Mouse (Mus musculus): ENCODE measurements around the gene Prkd2. TPM values are rescaled to one million over a fixed set of nuclear protein-coding genes. Genes with fewer than 3 reads are reported as not detected.
A peak's percentile ranks its signal among the peaks of the same experiment; 100 is the strongest.

Prkd2 gene
- polyA plus RNA-seq, 1 experiment from 2014 or later: 15.7 TPM

DNA sequence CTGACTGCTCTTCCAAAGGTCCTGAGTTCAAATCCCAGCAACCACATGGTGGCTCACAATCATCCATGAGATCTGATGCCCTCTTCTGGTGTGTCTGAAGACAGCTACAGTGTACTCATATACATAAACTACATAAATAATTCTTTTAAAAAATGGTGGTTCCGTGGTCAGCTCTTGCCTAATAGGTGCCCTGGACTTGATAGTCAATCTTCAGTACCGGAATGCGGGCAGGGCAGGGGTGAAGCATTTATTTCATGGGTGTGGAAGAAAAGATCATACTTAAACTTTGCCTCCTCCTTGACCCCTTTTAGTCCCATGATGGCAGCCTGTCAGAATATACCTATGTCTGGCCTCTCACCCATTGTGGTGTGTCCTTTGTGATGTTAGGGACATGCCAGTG, 69.2 kb downstream of the Prkd2 start:
- Histone ChIP-seq H3K27ac (ENCODE audit: low read depth, low read length) (no peak overlapping the region), H3K4me1 (ENCODE audit: control insufficient read depth, insufficient read depth, low read length) (peaks cover 20% of the 10 kb centered on the region; the same call in 1 of the 2 replicates), H3K4me3 (ENCODE audit: low read length) (no peak overlapping the region), H3K27me3 (ENCODE audit: control insufficient read depth, insufficient read depth, low read length) (no peaks in the 10 kb centered on the region), H3K9me3 (ENCODE audit: control insufficient read depth, low read length) (no peaks in the 10 kb centered on the region), H3K36me3 (ENCODE audit: control insufficient read depth, insufficient read depth, low read length) (peaks cover 25% of the 10 kb centered on the region), H3K4me2 (replicated peaks; ENCODE audit: low read depth, low read length) (no peak overlapping the region), H3K9ac (ENCODE audit: low read depth, low read length) (no peak overlapping the region)
- no peak for ATAC-seq (ENCODE audit: low FRiP score, low TSS enrichment)
- 90% methylated on average over 3 of the region's 3 CpGs for WGBS

- Histone ChIP-seq H3K9me3 (ENCODE audit: control insufficient read depth, low read length) (no peaks in the 10 kb centered on the region), H3K4me1 (ENCODE audit: control insufficient read depth, insufficient read depth, low read length) (peaks cover 20% of the 10 kb centered on the region; the same call in 1 of the 2 replicates), H3K27ac (ENCODE audit: low read depth, low read length) (no peak overlapping the region), H3K9ac (ENCODE audit: low read depth, low read length) (no peak overlapping the region), H3K36me3 (ENCODE audit: control insufficient read depth, insufficient read depth, low read length) (peaks cover 30% of the 10 kb centered on the region), H3K4me3 (ENCODE audit: low read length) (no peak overlapping the region), H3K27me3 (ENCODE audit: control insufficient read depth, insufficient read depth, low read length) (no peaks in the 10 kb centered on the region), H3K4me2 (replicated peaks; ENCODE audit: low read depth, low read length) (no peak overlapping the region)
- 72% methylated on average over 6 of the region's 6 CpGs for WGBS
- no peak for ATAC-seq (ENCODE audit: low FRiP score, low TSS enrichment)
Measured at GRCm38 (mm10) chr7:16912360-16912759, 69.7 kb downstream of the Prkd2 start.

DNA sequence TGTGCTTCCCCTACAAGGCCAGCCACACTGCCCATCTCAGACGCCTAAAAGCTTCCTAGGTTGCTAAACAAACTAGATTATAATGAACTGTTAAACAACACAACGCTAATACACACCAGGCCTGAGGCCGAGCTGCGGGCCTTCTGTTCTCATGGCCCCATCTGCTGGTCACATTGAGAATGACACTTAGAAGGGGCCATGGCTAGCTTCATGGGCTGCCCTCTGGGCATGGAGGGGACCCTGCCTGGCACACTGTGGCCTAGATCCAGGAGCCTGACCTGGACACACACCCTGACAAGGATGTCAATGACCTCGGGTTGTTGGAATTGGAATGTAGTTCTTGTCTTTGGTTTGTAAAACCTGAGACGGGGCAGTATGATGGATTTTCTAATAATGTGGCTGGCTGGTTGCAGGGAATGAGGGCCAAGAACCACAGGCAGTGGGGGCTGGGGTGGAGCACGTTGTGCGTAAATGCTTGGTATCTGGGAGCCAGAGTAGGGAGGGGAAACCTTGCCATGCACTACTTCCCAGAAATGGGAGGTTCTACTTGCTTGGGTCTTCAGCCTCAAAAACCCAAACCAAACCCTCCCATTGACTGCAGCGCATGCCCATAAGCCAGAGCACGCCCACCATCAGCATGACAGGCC, 71.2 kb downstream of the Prkd2 start:
- H3K36me3 ChIP-seq (ENCODE audit: control insufficient read depth, insufficient read depth, low read length): peaks cover 45% of the 10 kb centered on the region
- H3K9ac ChIP-seq (ENCODE audit: low read depth, low read length): no peak overlapping the region
- peak; percentile 67 for ATAC-seq (ENCODE audit: low FRiP score, low TSS enrichment)
- no peaks in the 10 kb centered on the region for H3K27me3 ChIP-seq (ENCODE audit: control insufficient read depth, insufficient read depth, low read length)
- H3K27ac ChIP-seq (ENCODE audit: low read depth, low read length): no peak overlapping the region
- H3K9me3 ChIP-seq (ENCODE audit: control insufficient read depth, low read length): no peaks in the 10 kb centered on the region
- H3K4me3 ChIP-seq (ENCODE audit: low read length): no peak overlapping the region
- H3K4me2 ChIP-seq (replicated peaks; ENCODE audit: low read depth, low read length): no peak overlapping the region
- 30% methylated on average over 10 of the region's 10 CpGs for WGBS
- 0 out of 2 replicates have a peak, but pooled peaks cover 12% of the 10 kb centered on the region for H3K4me1 ChIP-seq (ENCODE audit: control insufficient read depth, insufficient read depth, low read length)

GRCm38 (mm10) chr7:16914453-16915343, 72.0 kb downstream of the Prkd2 start:
- ATAC-seq (ENCODE audit: low FRiP score, low TSS enrichment): no peak

DNA sequence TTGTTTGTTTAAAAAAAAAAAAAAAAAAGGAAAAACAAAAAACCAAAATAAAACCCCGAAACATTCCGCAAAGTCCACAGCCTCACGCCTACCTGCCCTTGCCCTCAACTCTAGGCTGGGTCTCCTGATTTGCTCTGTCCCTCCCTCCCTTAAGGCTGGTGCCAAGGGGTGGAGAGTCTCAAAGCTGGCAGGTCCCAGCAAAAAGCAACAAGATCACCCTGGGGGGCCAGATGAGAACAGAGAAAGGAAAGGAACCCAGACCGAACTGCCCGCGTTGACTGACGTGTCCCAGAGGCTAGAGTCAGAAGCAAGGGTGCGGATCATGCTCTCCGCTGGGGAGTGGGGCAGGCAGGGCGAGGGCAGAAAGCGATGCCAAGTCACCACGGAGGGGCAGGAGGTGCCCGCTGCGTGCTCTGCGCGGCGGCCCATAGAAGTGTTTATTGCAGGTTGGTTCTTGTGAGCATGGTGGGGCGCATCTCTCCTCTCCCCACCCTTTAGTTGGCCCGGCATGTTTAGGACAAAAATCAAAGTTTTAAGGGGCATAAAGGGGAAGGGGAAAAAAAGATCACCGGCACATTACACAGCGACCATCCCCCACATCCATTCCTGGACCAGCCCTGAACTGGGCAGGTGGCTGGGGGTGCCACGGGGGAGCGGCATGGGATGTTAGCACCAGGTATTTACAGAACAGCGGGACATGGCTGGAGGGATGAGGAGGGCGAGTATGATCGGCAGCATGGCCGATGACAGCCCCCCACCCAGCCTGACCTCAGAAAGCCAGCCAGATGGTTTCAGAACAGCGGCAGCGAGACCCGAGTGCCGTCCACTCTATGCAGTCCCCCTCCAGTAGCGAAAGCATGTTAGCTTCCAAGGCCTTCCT, 73.0 kb downstream of the Prkd2 start:
- WGBS: 93% methylated on average over 32 of the region's 32 CpGs
- no peaks in the 10 kb centered on the region for H3K27me3 ChIP-seq (ENCODE audit: control insufficient read depth, insufficient read depth, low read length)
- no peak overlapping the region for H3K27ac ChIP-seq (ENCODE audit: low read depth, low read length)

More at GRCm38 (mm10) chr7:16914453-16915343, 72.0 kb downstream of the Prkd2 start:
- 81% methylated on average over 18 of the region's 18 CpGs for WGBS
- H3K27ac ChIP-seq (ENCODE audit: low read depth, low read length): no peak overlapping the region
- no peak overlapping the region for H3K9ac ChIP-seq (ENCODE audit: low read depth, low read length)
- peaks cover 51% of the 10 kb centered on the region for H3K36me3 ChIP-seq (ENCODE audit: control insufficient read depth, insufficient read depth, low read length)
- H3K27me3 ChIP-seq (ENCODE audit: control insufficient read depth, insufficient read depth, low read length): no peaks in the 10 kb centered on the region
- no peak overlapping the region for H3K4me3 ChIP-seq (ENCODE audit: low read length)
- H3K4me2 ChIP-seq (replicated peaks; ENCODE audit: low read depth, low read length): no peak overlapping the region
- H3K4me1 ChIP-seq (ENCODE audit: control insufficient read depth, insufficient read depth, low read length): peaks cover 11% of the 10 kb centered on the region
- H3K9me3 ChIP-seq (ENCODE audit: control insufficient read depth, low read length): no peaks in the 10 kb centered on the region

GRCm38 (mm10) chr7:16916342-16917265, 73.9 kb downstream of the Prkd2 start:
- WGBS: 83% methylated on average over 30 of the region's 30 CpGs
- H3K4me3 ChIP-seq (ENCODE audit: low read length): no peak overlapping the region
- no peak overlapping the region for H3K27ac ChIP-seq (ENCODE audit: low read depth, low read length)
- H3K4me2 ChIP-seq (replicated peaks; ENCODE audit: low read depth, low read length): no peak overlapping the region
- H3K27me3 ChIP-seq (ENCODE audit: control insufficient read depth, insufficient read depth, low read length): no peaks in the 10 kb centered on the region
- peaks cover 26% of the 10 kb centered on the region for H3K4me1 ChIP-seq (ENCODE audit: control insufficient read depth, insufficient read depth, low read length)
- peaks cover 58% of the 10 kb centered on the region for H3K36me3 ChIP-seq (ENCODE audit: control insufficient read depth, insufficient read depth, low read length)
- ATAC-seq (ENCODE audit: low FRiP score, low TSS enrichment): no peak
- H3K9me3 ChIP-seq (ENCODE audit: control insufficient read depth, low read length): no peaks in the 10 kb centered on the region
- no peak overlapping the region for H3K9ac ChIP-seq (ENCODE audit: low read depth, low read length)

More for the DNA sequence above, 73.0 kb downstream of the Prkd2 start:
- Histone ChIP-seq H3K36me3 (ENCODE audit: control insufficient read depth, insufficient read depth, low read length) (peaks cover 57% of the 10 kb centered on the region), H3K4me3 (ENCODE audit: low read length) (no peak overlapping the region), H3K4me2 (replicated peaks; ENCODE audit: low read depth, low read length) (no peak overlapping the region), H3K9me3 (ENCODE audit: control insufficient read depth, low read length) (no peaks in the 10 kb centered on the region), H3K9ac (ENCODE audit: low read depth, low read length) (no peak overlapping the region), H3K4me1 (ENCODE audit: control insufficient read depth, insufficient read depth, low read length) (peaks cover 17% of the 10 kb centered on the region)
- ATAC-seq (ENCODE audit: low FRiP score, low TSS enrichment): no peak

DNA sequence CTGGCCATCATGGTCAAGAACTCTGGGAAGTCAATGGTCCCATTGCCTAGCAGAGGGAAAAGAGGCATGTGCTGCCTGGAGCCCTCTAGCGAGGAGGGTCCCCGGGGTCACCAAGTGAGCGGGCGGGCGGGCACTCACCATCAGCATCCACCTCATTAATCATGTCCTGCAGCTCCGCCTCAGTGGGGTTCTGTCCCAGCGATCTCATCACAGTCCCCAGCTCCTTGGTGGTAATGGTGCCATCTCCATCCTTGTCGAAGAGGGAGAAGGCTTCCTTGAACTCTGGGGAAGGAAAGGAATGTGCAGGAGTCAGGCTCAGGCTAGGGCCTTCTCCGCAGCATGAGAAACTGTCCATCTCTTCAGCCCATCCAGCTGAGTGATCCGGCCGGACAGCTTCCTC, 74.7 kb downstream of the Prkd2 start:
- H3K36me3 ChIP-seq (ENCODE audit: control insufficient read depth, insufficient read depth, low read length): peaks cover 58% of the 10 kb centered on the region
- 55% methylated on average over 11 of the region's 11 CpGs for WGBS
- no peak overlapping the region for H3K4me2 ChIP-seq (replicated peaks; ENCODE audit: low read depth, low read length)
- no peak for ATAC-seq (ENCODE audit: low FRiP score, low TSS enrichment)
- H3K27me3 ChIP-seq (ENCODE audit: control insufficient read depth, insufficient read depth, low read length): no peaks in the 10 kb centered on the region
- no peak overlapping the region for H3K9ac ChIP-seq (ENCODE audit: low read depth, low read length)
- H3K27ac ChIP-seq (ENCODE audit: low read depth, low read length): no peak overlapping the region
- no peaks in the 10 kb centered on the region for H3K9me3 ChIP-seq (ENCODE audit: control insufficient read depth, low read length)
- peaks cover 34% of the 10 kb centered on the region for H3K4me1 ChIP-seq (ENCODE audit: control insufficient read depth, insufficient read depth, low read length)
- no peak overlapping the region for H3K4me3 ChIP-seq (ENCODE audit: low read length)

- Histone ChIP-seq H3K27ac (ENCODE audit: low read depth, low read length) (no peak overlapping the region), H3K9ac (ENCODE audit: low read depth, low read length) (no peak overlapping the region), H3K9me3 (ENCODE audit: control insufficient read depth, low read length) (no peaks in the 10 kb centered on the region)
Measured at GRCm38 (mm10) chr7:16918014-16918413, 75.3 kb downstream of the Prkd2 start.

More at GRCm38 (mm10) chr7:16918014-16918413, 75.3 kb downstream of the Prkd2 start:
- no peaks in the 10 kb centered on the region for H3K27me3 ChIP-seq (ENCODE audit: control insufficient read depth, insufficient read depth, low read length)
- H3K36me3 ChIP-seq (ENCODE audit: control insufficient read depth, insufficient read depth, low read length): peaks cover 58% of the 10 kb centered on the region
- peaks cover 38% of the 10 kb centered on the region for H3K4me1 ChIP-seq (ENCODE audit: control insufficient read depth, insufficient read depth, low read length)
- WGBS: 84% methylated on average over 9 of the region's 9 CpGs
- ATAC-seq (ENCODE audit: low FRiP score, low TSS enrichment): no peak
- no peak overlapping the region for H3K4me3 ChIP-seq (ENCODE audit: low read length)
- no peak overlapping the region for H3K4me2 ChIP-seq (replicated peaks; ENCODE audit: low read depth, low read length)
